Mouse (Mus musculus) splenic B cell, adult 2 months (primary cell): Measurements from ENCODE around the gene Arhgap23.

Experiments
- DNase-seq: peaks from one replicate; pipeline ENCODE4 v3.0.0-alpha.2; 2011; ENCODE audit warnings: low read depth, low spot score
- H3K27me3 ChIP-seq: 2 replicates; pipeline ENCODE4 v1.6.1; 2012; ENCODE audit warnings: mild to moderate bottlenecking, low read length, moderate library complexity, mixed read lengths; ENCODE audit not compliant: control insufficient read depth, poor library complexity, insufficient read depth, severe bottlenecking
- H3K36me3 ChIP-seq: 2 replicates; pipeline ENCODE4 v1.6.1; 2012; ENCODE audit warnings: mild to moderate bottlenecking, low read length, moderate library complexity, mixed read lengths; ENCODE audit not compliant: control insufficient read depth, poor library complexity, insufficient read depth, severe bottlenecking

The Arhgap23 gene

DNA sequence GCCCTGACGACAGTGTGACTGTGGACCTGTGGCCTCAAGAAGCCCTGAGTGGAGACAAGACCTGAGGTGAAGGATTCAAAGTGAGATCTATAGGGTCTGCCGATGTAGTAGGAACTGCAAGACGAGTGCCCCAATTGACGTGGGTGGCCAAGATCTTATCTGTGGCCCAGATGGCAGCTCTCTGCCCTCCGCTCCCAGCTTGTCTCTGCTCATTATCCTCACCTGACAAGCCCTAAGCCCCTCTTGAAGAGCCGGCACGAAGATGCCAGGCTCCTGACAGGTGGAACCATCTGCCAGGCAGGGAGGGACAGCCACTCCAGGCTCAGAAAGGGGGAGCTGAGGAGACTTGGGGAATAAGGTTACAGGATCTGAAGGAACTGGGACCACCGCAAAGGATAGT is 117.0 kb downstream of the Arhgap23 start:
- DNase-seq, result peak; percentile 14
- Histone ChIP-seq H3K36me3 (no peaks in the 10 kb centered on the region), H3K27me3 (peaks cover 1% of the 10 kb centered on the region; the same call in 1 of the 2 replicates)

DNA sequence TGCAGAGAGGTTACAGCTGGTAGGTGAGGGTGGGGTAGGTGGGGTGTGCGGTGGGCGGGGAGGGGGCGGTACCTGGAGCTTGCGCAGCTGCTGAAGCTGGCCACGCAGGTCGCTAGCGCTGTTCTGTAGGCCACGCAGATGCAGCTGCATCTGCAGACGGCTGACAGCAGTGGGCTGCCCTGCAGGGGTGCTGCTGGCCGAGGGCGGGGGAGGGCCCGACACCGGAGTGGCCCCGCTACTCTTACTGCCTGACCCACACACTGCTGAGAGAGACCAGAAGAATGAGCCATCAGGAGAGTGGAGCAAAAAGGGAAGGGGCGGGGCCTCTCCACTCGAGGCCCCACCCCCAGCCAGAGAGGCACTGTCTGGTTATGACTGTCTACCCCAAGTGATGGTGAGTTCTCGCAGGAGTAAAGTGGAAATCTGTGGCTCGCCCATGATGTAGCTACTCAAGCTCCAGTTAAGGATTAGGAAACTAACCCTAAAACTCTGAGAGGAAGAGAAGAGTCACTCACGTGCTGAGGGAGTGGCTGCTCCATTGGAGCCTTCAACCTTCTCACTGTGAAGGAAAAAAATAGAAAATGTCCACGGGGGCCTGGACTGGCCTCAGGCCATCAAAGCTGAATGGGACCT is 117.7 kb downstream of the Arhgap23 start:
- Histone ChIP-seq H3K36me3 (no peaks in the 10 kb centered on the region), H3K27me3 (peaks cover 1% of the 10 kb centered on the region; the same call in 1 of the 2 replicates)
- DNase-seq, result peak; percentile 78

DNA sequence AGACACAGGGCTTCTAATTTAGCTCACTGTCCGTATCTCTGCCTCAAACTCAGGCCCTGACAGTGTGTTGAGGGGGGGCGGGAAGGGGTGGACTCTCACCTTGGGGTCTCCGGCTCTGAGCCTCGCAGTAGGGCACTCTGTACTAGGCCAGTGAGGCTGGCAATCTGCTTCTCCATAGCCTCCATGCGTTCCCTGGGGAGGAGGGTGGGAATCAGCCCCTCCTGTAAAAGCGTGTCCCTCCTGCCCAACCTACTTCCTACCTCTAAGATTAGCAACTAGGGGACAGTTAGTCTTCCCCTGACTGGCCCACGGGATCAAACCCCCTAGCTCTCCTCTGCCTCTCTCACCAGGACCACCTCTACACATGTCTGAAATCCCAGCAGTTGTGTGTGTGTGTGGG is 118.3 kb downstream of the Arhgap23 start:
- no peaks in the 10 kb centered on the region for H3K36me3 ChIP-seq

DNA sequence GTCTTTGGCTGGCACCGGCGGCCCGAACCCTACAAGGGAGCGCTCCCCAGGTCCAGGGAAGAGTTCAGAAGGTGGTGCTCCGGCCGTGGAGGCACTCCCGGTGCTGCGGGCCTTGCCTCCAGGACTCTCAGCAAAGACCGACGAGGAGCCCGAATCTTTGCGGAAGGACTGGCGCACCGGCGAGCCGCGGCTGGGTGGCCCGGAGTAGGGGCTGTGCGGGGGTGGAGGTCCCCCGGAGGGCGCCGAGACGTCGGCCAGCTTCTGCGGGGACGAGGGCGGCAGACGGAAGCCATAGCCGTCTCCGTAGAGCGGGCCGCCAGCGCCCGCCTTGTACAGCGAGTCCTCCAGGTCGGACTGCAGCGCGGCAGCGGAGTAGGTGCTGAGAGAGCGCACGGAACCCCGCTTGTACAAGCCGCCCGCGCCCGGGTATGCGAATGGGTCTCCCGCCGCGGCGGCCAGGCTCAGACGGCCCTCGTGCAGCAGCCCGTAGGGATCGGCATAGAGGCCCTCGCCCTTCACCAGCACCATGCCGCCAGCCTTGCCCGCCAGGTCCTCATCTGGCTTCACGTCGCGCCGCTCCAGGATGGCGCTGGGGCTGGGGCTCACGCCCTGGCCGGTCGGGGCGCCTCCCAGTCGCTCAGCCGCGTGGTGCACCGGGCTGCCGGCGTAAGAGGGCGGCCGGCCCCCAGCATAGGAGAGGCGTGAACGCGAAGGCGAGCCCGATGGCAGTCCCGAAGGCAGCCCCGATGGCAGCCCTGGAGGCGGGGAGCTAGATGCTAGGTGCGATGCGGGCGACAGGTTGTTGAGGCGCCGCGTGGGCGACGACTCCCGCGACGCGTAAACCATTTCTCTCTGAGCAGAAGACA is 119.3 kb downstream of the Arhgap23 start:
- DNase-seq, result peak; percentile 38
- peaks cover 1% of the 10 kb centered on the region; the same call in 1 of the 2 replicates for H3K27me3 ChIP-seq

More for the DNA sequence above, 118.3 kb downstream of the Arhgap23 start:
- DNase-seq, result no peak
- H3K27me3 ChIP-seq, result peaks cover 1% of the 10 kb centered on the region; the same call in 1 of the 2 replicates

DNA sequence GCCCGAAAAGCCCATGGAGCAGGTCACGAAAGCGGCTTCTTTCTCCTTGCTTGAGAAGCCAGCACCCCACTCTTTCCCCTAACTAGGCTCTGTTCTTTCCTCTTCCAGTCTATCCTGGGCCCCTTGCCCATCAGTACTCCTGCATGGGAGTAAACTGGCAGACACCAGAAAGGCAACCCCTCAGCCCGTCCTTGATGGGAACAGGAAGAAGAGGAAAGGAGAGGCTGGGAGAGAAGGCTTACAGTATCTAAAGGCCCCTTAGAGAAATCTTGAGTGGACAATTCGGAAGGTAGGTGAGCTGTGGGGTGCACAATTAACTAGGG is 119.9 kb downstream of the Arhgap23 start:
- DNase-seq, result no peak
- Histone ChIP-seq H3K27me3 (peaks cover 1% of the 10 kb centered on the region; the same call in 1 of the 2 replicates), H3K36me3 (no peaks in the 10 kb centered on the region)

More for the DNA sequence above, 119.3 kb downstream of the Arhgap23 start:
- no peaks in the 10 kb centered on the region for H3K36me3 ChIP-seq

DNA sequence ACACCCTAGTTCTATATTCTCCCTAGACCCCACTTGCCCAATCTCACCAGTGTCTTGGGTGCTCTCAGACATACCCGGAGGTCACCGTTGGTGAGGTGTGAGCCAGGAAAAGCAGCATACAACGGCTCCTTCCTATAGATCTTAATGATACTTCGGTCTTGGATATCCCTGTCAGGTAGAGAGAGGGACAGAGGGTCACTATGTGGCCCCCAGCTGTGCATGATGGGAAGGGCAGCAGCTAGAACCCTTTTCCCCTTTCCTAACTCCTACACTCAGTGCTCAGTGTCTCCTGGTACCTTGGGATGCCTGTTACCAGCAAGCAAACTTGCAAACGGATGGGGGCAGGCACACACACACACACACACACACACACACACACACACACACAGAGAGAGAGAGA is 120.3 kb downstream of the Arhgap23 start:
- H3K27me3 ChIP-seq, result peaks cover 1% of the 10 kb centered on the region; the same call in 1 of the 2 replicates
- H3K36me3 ChIP-seq, result no peaks in the 10 kb centered on the region
- DNase-seq, result no peak

DNA sequence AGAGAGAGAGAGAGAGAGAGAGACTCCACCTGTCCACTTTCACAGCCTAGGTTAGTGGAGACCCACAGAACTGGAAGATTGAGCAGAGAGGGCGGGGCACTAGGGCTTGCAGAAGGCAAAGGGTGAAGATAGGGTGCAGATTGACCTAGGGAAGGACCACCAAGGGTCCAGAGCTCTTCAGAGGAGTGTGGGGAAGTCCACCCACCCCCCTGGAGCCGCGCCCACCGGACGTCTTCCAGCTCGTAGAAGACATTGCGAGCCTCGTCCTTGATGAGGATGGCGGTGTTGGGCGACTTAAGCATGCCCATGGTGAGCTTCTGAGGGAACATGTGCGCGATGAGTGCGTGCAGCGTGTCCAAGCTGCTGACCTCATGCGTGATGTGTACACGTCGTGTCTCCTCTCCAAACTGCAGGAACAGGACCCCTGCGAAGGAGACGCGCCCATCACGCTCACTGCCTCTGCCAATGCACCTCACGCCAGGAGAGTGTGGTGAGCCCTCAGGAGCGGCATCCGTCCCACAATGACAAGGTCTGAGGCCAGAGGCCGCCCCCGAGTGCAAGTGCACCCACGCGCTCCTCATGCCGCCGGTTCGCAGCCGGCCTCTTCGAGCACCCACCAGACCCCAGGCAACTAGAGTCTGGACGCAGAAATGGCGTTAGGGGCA is 120.9 kb downstream of the Arhgap23 start:
- no peak for DNase-seq
- peaks cover 1% of the 10 kb centered on the region; the same call in 1 of the 2 replicates for H3K27me3 ChIP-seq
- H3K36me3 ChIP-seq, result no peaks in the 10 kb centered on the region

DNA sequence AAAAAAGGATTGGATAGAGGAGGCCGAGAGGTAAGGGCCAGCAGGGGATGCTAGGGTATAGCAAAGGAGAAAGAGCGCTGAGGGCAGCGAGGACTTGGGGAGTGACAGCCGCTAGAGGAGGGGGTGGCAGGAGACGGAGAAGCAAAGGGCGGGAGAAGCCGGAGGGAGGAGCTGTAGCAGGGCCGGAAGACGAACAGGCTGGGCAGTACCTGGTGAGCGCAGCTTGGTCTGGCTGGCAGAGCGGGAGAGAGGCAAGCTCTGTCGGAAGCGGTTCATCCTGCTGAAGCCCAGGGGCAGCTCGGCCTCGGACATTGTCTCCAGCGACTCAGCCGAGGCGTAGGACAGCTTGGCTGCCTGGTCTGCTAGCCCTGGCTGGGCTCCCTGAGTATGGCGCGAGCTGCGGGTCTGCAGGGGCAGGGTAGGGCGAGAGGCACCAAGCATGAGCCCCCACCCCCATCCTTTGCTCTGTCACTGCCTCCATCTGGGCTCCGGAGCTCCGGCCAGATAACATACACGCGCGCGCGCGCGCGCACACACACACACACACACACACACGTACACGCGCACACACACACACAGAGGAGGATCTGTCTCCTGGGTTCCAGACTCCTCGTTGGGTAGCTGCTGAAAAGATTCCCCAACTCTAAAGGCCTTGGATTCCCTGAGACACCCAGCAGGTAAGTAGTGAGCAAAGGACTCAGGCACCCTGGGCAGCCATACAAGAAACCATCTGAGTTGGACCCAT is 121.7 kb downstream of the Arhgap23 start:
- H3K27me3 ChIP-seq, result peaks cover 1% of the 10 kb centered on the region; the same call in 1 of the 2 replicates
- no peaks in the 10 kb centered on the region for H3K36me3 ChIP-seq
- no peak for DNase-seq

DNA sequence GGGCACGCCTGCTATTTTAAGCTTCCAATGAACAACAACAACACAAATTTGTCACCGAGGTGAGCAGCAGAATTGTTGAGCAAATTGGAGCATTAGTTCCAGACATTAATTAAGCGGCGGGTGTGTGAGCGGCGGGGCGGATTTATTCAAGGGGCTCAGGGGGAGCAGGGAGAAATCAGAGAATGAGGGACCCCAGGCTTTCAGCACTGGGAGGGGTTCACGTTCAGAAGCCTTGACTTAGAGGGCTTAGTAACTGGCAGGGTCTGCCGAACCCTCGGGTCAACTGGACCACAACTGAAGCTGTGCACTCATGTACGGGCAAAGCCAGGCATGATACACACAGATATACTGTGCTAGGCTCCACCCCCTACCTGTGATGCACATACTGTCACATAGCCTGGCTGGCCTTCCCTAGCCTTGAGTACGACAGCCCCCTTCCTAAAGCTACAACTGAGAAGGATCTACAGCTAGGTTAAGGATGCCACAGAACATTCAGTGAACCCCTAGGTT is 122.3 kb downstream of the Arhgap23 start:
- H3K36me3 ChIP-seq, result no peaks in the 10 kb centered on the region
- DNase-seq, result no peak

DNA sequence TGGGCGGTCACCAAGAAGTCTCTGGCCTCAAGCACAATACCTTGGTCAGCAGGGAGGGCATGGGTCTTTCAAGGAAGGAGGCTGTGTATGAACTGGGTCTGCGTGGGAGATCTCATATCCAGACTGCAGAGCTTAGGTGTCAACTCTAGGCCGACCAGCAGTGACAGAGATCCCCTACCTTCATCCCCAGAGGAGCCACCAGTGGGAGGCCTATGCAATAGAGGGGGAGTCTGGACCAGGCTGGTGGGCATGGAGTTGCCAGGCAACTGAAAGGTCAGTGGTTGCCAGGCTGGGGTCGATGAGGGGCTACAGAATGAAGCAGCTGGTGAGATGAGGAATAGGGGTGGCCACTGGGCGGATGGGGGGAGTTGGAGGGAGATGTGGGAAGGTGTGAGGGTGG is 124.3 kb downstream of the Arhgap23 start:
- no peak for DNase-seq
- Histone ChIP-seq H3K36me3 (no peaks in the 10 kb centered on the region), H3K27me3 (peaks cover 1% of the 10 kb centered on the region; the same call in 1 of the 2 replicates)

More for the DNA sequence above, 122.3 kb downstream of the Arhgap23 start:
- H3K27me3 ChIP-seq, result peaks cover 1% of the 10 kb centered on the region; the same call in 1 of the 2 replicates

DNA sequence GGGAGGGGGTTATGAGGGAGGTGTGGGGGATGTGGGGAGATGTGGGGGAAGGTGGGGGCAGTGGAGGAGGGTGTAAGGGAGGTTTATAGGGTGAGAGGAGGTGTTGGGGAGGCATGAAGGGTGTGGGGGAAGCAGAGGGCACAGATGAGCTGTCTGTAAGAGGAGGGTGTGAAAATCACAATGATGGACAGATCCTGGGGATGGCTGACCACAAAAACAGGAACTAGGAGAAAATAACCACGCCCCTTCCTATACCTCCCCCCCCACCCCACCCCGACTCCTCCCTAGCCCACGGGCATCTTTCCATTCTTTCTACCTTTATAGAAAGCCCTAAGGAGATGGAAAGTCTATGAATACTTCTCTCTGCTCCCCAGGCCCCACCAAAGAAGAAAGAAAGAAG is 124.8 kb downstream of the Arhgap23 start:
- DNase-seq, result no peak
- H3K27me3 ChIP-seq, result no peaks in the 10 kb centered on the region; the same call in 1 of the 2 replicates
- H3K36me3 ChIP-seq, result no peaks in the 10 kb centered on the region

DNA sequence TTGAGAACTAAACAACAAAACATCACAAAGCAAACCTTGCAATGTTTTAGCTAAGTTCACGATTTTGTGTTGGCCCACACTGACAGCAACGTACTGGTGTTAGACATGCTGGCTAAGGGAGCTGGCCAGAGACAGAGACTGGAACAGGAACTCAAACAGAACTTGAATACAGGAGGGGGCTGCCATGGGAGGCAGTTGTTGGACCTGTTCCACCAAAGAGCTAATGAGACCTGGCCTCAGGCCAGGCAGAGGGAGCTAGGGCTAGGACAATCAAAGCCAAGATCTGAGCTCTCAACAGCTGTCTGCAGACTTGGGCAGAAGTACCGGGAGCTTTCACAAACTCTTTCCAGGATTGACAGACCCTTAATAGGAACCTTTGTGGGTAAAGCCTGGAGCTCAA is 125.3 kb downstream of the Arhgap23 start:
- no peak for DNase-seq
- Histone ChIP-seq H3K36me3 (no peaks in the 10 kb centered on the region), H3K27me3 (no peaks in the 10 kb centered on the region; the same call in 1 of the 2 replicates)

DNA sequence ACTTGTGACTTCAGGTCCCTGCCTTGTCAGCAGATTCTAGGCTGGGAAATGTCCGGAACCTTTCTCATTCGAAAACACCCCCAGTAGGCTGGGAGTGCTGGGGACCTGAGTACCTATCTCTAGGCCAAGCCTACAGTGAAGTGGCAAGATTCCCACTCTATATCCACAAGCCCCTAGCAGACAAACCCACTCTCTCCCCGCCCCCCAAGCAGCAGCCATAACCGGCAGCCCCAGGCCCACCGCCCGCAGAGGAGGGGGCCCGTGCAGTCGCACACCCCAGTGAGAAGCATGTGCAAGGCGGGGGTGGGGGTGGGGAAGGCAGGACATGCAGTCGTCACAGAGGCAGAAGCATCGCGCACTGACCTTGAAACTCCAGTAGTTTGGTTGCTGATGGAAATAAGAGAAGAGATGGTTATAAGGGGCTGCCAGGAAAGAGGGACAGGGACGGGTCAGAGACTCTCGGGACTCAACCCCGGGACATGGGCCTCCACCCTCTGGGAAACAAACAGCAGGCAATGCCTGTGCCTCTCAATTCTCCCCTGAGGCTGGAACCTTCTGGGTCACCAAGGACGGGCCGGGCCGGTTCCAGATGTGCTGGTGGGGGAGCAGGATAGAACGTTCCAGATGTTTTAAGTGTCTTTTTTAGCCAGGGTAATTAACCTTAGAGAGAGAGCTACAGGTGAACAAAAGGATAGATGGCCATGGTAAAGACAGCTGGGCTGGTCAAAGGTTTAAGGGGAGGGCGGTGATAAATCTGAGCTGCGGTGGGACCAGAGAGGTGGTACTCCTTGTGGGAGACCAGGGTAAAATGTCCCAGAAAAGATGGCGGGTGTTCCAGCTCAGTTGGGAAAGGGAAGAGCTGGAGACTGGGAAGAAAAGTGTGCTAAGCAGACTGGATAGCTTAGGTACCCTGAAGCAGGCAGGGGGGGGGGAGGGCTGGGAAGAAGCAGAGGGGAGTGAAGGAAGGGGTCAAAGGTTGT is 127.1 kb downstream of the Arhgap23 start:
- Histone ChIP-seq H3K36me3 (no peaks in the 10 kb centered on the region), H3K27me3 (no peaks in the 10 kb centered on the region)
- no peak for DNase-seq
